Mouse (Mus musculus) WW6 (cell line): ENCODE measurements around the gene Tcf25.
A peak's percentile ranks its signal among the peaks of the same experiment; 100 is the strongest.

ENCODE experiments used
- DNase-seq: peaks from one replicate; pipeline ENCODE4 v3.0.0-alpha.2; 2013; ENCODE audit warnings: low read depth, low spot score

Gene Tcf25

DNA sequence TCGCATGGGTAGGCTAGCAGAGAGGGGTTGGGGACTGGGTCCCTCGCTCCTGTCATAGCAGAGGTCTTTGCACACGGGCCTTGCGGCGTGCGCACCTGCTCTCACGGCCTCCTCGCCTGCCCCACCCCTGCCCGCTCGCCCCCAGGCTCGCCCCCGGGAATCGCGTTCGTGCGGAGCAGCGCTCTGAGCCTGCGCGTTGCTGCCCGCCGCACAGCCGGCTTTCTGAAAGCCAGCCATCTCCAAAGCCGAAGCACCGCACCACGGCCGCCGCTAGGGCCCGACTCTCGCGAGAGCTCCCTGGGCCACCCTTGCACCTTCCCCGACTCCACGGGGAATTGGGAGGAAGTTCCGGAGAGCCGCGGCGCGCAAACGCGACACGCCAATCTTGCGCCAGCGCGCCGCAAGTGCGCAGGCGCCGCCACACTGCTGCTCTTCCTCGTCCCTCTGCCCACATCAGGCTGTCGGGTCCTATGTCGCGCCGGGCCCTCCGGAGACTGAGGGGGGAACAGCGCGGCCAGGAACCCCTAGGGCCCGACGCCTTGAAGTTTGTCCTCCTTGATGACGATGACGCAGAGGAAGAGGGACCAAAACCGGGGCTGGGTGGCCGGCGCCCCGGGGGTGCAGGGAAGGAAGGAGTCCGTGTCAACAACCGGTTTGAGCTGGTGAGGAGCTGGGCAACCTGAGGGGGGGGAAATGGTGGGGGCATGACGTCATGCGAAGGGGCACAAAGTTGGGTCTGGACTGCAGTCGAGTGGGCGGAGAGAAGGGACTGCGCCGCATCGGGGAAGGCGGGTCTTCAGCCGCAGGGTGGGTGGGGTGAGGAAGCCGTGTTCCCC is at the start of gene Tcf25:
Gene Tcf25, plus strand, starts transcription at position 351 of the 836 bp plus-strand sequence.
- peak; percentile 99 for DNase-seq

DNA sequence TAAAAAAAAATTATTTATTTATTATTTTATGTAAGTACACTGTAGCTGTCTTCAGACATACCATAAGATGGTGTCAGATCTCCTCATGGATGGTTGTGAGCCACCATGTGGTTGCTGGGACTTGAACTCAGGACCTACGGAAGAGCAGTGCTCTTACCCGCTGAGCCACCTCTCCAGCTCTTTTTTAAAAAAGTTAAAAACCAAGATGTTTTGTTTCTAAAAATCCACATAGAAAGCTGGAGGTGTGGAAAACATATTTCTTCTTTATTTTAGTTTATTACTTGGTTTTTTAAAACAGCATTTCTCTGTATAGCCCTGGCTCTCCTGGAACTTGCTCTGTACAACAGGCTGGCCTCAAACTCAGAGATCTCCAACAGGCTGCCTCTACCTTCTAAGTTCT is 45.0 kb upstream of the Tcf25 start:
- no peak for DNase-seq

GRCm38 (mm10) chr8:123329350-123329749 is 44.2 kb upstream of the Tcf25 start:
- DNase-seq = no peak

DNA sequence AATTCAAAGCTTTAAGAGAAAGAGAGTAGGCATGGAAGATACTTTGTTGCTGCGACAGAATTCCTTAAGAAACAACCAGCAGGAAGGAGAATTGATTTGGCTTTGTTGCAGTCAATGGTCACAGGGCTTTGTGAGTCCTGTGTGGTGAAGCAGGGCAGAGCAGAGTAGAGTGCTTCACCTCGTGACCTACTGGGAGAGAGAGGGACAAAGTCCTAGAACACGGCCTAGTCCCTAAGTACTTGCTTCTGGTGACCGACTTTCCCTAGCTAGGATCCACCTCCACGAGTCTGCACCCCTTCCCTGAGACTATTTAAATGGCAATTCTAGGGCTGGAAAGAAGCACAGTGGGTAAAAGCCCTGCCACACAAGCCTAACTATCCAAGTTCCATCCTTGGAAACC is 43.6 kb upstream of the Tcf25 start:
- no peak for DNase-seq

- DNase-seq = no peak
Measured at GRCm38 (mm10) chr8:123330701-123331100, 42.9 kb upstream of the Tcf25 start.

GRCm38 (mm10) chr8:123331301-123331700 is 42.3 kb upstream of the Tcf25 start:
- DNase-seq = no peak

DNA sequence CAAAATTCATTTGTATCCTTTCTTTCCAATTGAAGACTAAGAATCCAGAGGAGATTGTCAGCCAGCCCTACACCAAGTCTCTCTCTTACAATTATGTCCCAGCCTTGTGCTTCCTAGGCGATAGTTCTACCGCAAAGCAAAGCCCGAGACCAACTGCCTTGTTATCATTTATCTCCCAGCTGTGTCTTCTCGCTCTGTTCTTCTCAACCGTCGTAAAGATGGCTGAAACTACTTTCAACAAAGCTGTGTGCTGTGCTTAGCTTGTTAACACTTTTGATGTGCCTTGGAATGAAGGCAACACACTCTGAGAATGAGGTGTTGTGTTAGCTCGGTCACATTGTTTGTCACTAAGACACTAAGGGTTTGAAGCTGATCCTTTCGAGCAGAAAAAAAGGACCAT is 41.7 kb upstream of the Tcf25 start:
- DNase-seq = no peak

- peak; percentile 92 for DNase-seq
Measured at GRCm38 (mm10) chr8:123332262-123333090, 41.1 kb upstream of the Tcf25 start, which contains the start of gene Spire2. Spire2 (plus strand) TSS chr8:123332713.

GRCm38 (mm10) chr8:123333091-123333587 is 40.4 kb upstream of the Tcf25 start:
- DNase-seq = no peak

DNA sequence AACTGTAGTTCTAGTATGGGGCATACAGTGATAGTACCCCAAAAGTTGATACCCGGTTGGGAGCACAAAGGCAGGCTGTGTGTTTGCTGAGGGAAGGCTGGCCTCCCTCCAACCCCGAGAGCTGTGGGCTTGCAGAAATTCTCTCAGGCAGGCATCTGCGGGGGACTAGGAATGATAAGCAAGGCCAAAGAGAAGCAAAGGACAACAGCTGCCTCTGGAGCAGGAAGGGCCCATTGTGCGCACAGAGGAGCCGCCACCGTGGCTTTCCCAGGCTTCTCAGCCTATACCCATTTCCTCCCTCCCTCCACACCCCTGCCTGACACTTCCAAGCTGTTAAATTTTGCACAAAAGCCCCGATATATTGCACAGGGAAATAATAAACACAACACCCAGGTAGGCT is 39.7 kb upstream of the Tcf25 start:
- DNase-seq = no peak

- peak; percentile 83 for DNase-seq
Measured at GRCm38 (mm10) chr8:123334467-123334866, 39.1 kb upstream of the Tcf25 start.

- DNase-seq = no peak
Measured at GRCm38 (mm10) chr8:123337475-123337874, 36.1 kb upstream of the Tcf25 start.

GRCm38 (mm10) chr8:123340071-123340470 is 33.5 kb upstream of the Tcf25 start:
- peak; percentile 79 for DNase-seq

DNA sequence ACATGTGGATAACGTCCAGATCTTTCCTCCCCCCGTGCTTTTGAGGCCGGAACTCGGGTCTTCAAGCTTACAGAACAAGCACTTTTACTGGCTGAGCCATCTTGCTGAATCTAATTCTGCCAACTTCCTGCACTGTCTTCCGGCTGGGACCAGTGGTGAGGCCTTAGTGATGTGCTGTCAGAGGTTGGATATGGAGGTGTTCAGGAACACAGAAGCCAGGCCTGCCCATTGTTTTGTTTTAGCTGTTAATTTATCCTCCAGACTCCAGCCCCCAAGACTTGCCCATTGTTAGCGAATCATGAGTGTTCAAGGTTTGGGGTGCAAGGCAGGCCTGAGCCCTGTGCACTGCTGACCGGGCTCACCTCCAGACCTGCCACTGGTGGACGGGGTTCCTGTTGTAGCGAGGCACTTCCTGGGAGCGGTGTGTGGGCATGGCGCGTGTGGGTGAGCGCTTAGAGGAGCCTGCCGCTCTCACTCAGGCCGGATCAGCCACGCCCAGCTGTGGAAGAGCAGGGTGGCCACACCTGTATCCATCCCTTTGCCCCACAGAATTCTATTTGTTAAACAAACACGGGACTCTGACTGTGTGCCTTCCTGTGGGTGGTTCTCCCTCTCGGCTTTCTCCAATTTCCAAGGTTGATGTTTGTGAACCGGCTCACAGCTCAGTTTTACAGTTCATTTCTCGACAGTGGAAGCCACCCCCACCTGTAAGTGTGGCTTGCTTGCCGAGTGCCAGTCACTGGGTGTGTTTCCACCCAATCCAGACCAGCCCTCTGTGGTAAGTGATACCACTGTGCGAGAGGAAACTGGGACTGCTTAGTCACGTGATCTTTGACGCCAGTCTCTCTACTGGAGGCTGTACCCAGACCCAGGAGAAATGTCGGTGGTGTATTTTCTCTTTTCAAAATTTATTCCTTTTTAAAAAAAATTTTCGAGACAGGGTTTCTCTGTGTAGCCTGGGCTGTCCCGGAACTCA is 32.2 kb upstream of the Tcf25 start:
- no peak for DNase-seq

- DNase-seq = no peak
Measured at GRCm38 (mm10) chr8:123342253-123342652, 31.3 kb upstream of the Tcf25 start.

DNA sequence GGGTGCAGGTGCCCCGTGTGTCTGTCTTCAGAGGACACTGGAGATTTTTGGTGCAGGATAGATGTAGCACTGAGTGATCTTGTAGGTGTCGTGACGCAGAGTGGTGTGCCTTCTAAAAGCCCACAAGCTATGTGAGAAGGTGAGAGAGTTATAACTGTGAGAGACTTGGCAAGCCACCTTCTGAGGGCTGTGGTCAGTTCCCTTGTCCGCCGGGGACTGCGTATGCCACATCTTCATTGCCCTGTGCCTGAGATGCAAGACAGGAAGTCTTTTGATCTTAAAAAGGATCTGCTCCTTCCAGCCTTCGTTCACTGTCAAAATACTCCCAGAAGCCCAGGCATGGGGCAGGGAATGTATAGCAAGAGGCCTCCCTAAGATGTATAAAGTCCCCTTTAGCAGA is 30.6 kb upstream of the Tcf25 start:
- no peak for DNase-seq

DNA sequence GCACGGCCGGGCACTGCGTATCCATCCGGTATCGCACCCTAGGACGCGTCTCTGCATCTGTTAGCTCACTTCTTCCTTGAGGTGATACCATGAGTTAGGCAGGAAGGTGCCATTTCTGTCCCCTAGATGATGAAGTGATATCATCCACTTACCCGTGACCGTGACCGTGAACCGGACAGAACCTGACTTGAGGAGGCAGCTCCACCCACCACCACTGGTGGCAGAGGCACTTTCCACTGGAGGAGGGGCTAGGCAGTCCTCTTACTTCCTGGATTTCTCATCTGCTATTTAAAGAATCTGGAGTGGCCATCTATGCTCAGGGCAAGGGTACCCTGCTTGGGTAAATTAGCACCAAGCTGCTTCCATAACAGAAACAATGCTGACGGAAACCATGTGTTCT is 30.1 kb upstream of the Tcf25 start:
- no peak for DNase-seq

DNA sequence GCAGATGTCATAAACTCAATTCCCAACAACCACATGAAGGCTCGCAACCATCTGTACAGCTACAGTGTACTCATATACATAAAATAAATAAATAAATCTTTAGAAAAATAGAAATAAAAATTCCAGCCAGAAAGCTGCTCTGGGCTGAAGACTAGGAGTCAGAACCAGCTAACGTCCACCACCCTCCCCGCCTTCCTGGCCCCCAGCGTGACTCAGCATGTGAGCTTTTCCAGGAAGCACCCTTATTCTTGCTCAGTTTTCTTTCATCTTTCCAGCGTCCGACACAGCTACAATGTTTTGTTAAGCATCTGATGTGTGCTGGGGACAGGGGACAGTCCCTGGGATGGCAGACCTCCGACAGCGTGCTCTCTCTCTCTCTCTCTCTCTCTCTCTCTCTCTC is 28.4 kb upstream of the Tcf25 start:
- no peak for DNase-seq

DNA sequence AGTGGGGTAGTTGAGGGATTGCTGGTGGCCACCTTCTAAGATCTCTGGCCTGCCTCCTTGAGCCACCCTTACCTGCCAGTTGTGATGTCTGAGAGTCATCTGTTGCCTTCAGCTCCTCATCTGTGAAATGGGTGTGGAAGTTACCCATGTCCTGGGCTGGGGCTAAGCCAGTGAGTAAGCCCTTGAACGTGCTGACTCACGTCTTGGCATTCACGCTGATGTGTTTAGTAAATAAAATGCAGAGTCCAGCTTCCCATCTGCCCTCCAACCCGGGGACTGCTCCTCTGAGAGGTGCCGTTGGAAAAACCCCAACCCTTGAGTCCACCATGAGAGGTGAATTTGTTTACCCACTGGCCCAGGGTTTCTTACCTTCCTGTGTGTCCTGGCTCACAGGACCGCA is 27.7 kb upstream of the Tcf25 start:
- DNase-seq = no peak

DNA sequence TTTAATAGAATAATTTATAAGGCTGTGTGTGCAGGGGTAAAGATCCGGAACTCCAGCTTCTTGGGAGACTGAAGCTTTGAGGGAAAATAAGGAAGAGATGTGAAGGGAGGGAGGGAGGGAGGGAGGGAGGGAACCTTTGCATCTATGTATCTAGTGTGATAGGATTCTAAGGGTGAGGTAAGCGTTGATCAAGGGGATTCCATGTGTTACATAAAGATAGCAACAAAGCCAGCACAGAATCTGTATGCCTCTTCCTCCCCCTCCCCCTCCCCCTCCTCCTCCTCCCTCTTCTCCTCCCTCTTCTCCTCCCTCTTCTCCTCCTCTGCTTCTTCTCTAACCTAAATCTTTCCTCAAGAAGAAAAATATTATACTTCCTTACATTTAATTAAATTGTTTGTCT is 26.3 kb upstream of the Tcf25 start:
- DNase-seq = no peak

DNA sequence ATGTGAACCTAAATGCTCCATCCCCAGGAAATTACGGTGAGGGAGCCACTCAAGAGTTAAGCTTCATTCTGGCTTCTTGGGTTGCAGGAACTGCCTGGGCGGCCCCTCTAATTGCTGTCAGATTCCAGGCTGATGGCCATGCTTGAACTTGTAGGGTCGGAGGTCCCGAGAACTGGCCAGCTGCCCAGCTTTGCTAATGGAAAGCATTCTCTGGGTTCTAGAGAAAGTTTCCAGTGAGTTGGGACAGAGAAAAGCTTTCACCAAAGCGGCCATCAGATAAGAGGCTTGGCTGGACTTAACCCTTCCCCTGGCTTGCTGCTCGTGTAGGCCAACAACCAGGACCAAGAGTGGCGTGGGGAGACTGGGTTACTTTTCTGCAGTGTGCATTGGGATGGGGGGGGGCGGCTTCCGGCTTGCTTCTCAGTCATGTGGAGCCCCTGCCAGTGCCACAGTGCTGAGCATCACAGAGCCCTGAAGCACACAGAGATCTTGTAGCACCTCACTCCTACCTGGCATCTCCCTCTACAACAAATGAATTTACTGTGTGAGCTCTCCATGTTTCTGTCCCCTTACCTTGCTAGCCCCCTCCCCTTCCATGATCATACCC is 25.2 kb upstream of the Tcf25 start:
- DNase-seq = no peak
